ENCODE assay signal across 15 mouse cellular contexts in the genomic region with DNA sequence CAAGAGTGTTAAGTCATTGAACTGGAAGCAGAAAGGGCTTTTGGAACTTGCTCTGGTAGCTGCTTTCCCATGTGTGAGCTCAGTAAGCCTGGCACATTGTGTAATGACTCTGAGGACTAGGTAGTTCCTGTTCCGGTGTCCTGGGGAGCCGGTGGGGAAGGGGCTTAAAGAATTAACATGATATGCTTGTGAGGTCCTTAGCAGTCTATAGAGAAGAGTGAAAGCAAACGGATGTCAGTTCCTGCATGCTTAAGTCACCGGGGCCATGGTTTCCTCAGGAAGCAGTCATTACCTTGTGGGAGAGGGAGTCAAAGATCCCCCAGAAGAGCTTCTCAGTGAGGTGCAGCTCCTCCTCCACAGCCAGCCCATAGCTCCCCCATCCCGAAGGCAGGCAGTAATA.
DNase-seq lines count a peak whose midpoint lies in the region; ATAC-seq and TF ChIP-seq lines count a peak whose summit lies in the region.
"Had no signal": no experiment of that assay in that cellular context is flagged by ENCODE, and none has a peak within 500 bp of the region (broad histone marks: within the 10 kb centered on the region; RNA-seq: fewer than 3 reads in every experiment).

No protein-coding gene starts in this region.

- no peak for ATAC-seq in megakaryocyte, adult 5-6 weeks (ENCODE audit: poor library complexity, severe bottlenecking)
- ATAC-seq in forebrain, embryonic 15.5 days (replicated peaks) = no peak
- no peak for ATAC-seq in lung, postnatal 0 days
- ATAC-seq: forebrain, postnatal 0 days; intestine, embryonic 15.5 days had no signal

- no peaks in the 10 kb centered on the region for H3K36me3 ChIP-seq in megakaryocyte, embryonic 14.5 days (replicated peaks; ENCODE audit: low read length)
- H3K36me3 ChIP-seq in forebrain, embryonic 15.5 days = no peaks in the 10 kb centered on the region
- H3K36me3 ChIP-seq in lung, postnatal 0 days (ENCODE audit: insufficient read depth, low read length) = no peaks in the 10 kb centered on the region
- H3K36me3 ChIP-seq: hindbrain, embryonic 15.5 days; intestine, embryonic 15.5 days; neural tube, embryonic 12.5 days had no signal

- no peak overlapping the region for H3K4me2 ChIP-seq in forebrain, embryonic 15.5 days (replicated peaks)
- H3K4me2 ChIP-seq in lung, postnatal 0 days (replicated peaks; ENCODE audit: low read depth, low read length) = no peak overlapping the region
- H3K4me2 ChIP-seq: hindbrain, embryonic 15.5 days; intestine, embryonic 15.5 days; neural tube, embryonic 12.5 days had no signal

- TF ChIP-seq EP300 in lung, postnatal 0 days (IDR thresholded peaks at IDR 0.05) = no peak

- no peak overlapping the region for H3K9ac ChIP-seq in forebrain, embryonic 15.5 days (replicated peaks)
- no peak overlapping the region for H3K9ac ChIP-seq in lung, postnatal 0 days (replicated peaks; ENCODE audit: low read depth)
- H3K9ac ChIP-seq: forebrain, postnatal 0 days; hindbrain, embryonic 15.5 days; intestine, embryonic 15.5 days; neural tube, embryonic 12.5 days had no signal

- no peaks in the 10 kb centered on the region for H3K27me3 ChIP-seq in megakaryocyte, embryonic 14.5 days (replicated peaks)
- no peaks in the 10 kb centered on the region for H3K27me3 ChIP-seq in forebrain, embryonic 15.5 days
- no peaks in the 10 kb centered on the region for H3K27me3 ChIP-seq in lung, postnatal 0 days (replicated peaks; ENCODE audit: insufficient read depth, low read length)
- H3K27me3 ChIP-seq: hindbrain, embryonic 15.5 days; intestine, embryonic 15.5 days; neural tube, embryonic 12.5 days had no signal

- peaks cover 13% of the 10 kb centered on the region for H3K4me1 ChIP-seq in megakaryocyte, embryonic 14.5 days
- peaks cover 12% of the 10 kb centered on the region; the same call in 1 of the 2 replicates for H3K4me1 ChIP-seq in forebrain, embryonic 15.5 days
- H3K4me1 ChIP-seq in lung, postnatal 0 days (ENCODE audit: insufficient read depth, low read depth, low read length) = no peaks in the 10 kb centered on the region
- H3K4me1 ChIP-seq: intestine, embryonic 15.5 days; neural tube, embryonic 12.5 days had no signal

- H3K4me3 ChIP-seq in megakaryocyte, embryonic 14.5 days (replicated peaks) = peak overlapping the region; percentile 46
- H3K4me3 ChIP-seq in forebrain, embryonic 15.5 days = no peak overlapping the region
- H3K4me3 ChIP-seq in lung, postnatal 0 days (ENCODE audit: low read depth, low read length) = no peak overlapping the region
- H3K4me3 ChIP-seq: hindbrain, embryonic 15.5 days; intestine, embryonic 15.5 days; neural tube, embryonic 12.5 days had no signal

- no peak overlapping the region for H3K27ac ChIP-seq in forebrain, embryonic 15.5 days (replicated peaks)
- no peak overlapping the region for H3K27ac ChIP-seq in lung, postnatal 0 days (ENCODE audit: low read length)
- H3K27ac ChIP-seq: hindbrain, embryonic 15.5 days; intestine, embryonic 15.5 days; neural tube, embryonic 12.5 days; stomach, postnatal 0 days had no signal

- no peaks in the 10 kb centered on the region for H3K9me3 ChIP-seq in megakaryocyte, embryonic 14.5 days
- H3K9me3 ChIP-seq in forebrain, embryonic 15.5 days = no peaks in the 10 kb centered on the region
- H3K9me3 ChIP-seq in lung, postnatal 0 days (ENCODE audit: low read length) = no peaks in the 10 kb centered on the region
- H3K9me3 ChIP-seq: hindbrain, embryonic 15.5 days; intestine, embryonic 15.5 days; neural tube, embryonic 12.5 days had no signal

- TF ChIP-seq CTCF in lung, postnatal 0 days (IDR thresholded peaks at IDR 0.05) = no peak

- peak; percentile 35 to 61 for DNase-seq in adrenal gland, adult (ENCODE audit: inconsistent age in 2 of 2, low spot score in 1 of 2)
- no peak for DNase-seq in adrenal gland, adult 8-10 months
- DNase-seq in kidney, adult 9 months = peak; percentile 6
- DNase-seq in kidney, adult 11 months = no peak
- no peak for DNase-seq in lung, postnatal 0 days (ENCODE audit: low spot score)
- DNase-seq: forebrain, postnatal 0 days; gastrocnemius, postnatal 25 days; right cerebral cortex, postnatal 14 days had no signal

- WGBS in forebrain, embryonic 15.5 days = 80% methylated on average over 5 of the region's 5 CpGs
- 40% methylated on average over 5 of the region's 5 CpGs for WGBS in lung, postnatal 0 days

Comparison
In these comparisons a context has a peak if more than half of its experiments do, and no peak if none do; other contexts are left out.
1. DNase-seq: peak in adrenal gland, adult (2 of 2) and kidney, adult 9 months (single experiment); none in adrenal gland, adult 8-10 months (single experiment), kidney, adult 11 months (single experiment) and lung, postnatal 0 days (single experiment).